Mouse (Mus musculus) cerebellum, adult 9-11 months (tissue): ENCODE measurements at regions not wholly inside any gene's neighbourhood (a gene's known extent, or its start where the extent isn't known, plus 50 kb on each side); places are given as distances from the start of the nearest gene placed in this dataset.
"Not testable (repeated sequence)": the region's sequence is repeated elsewhere in the genome, so short reads cannot be mapped to it uniquely, and the experiment has no call there.

Source experiments
- DNase-seq: peaks from one replicate; pipeline ENCODE4 v3.0.0; 2022

DNA sequence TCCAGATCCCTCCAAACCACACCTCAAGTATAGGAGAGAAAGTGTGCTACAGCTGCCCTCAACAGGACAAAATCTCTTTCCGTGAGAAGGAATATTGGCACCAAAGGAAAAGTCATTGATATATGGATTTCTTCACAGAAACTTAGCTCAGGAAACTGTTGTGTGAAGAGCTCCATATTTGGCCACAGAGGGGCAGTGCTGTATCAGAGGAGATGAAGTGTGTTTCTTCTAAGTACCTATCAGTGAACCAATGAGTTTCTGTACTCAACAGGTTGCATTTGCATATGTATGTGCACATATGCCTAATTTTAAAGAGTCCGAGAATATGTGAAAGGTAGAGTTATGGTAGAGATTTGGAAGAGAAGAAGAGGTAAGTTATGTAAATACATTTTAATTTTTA lies 580.4 kb upstream of the Olfr1507 start:
- not testable (repeated sequence) for DNase-seq

DNA sequence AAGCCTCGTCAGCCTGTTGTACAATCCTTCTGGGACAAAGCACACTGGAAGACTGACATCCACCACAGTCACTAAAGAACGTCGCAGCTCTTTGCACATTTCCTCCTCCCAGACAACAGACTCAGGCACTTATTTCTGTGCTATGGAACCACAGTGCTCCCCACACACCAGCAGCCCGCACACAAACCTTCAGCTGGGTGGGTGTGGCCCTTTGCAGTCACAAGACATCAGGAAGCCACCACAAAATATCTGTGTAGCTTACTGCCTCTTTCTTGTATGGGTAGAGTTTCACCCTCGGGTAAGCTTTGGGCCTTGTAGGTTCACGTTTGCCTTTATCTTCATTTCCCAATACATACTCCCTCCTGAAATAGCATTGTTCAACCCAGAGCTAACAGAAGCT lies 577.6 kb upstream of the Olfr1507 start:
- not testable (repeated sequence) for DNase-seq

DNA sequence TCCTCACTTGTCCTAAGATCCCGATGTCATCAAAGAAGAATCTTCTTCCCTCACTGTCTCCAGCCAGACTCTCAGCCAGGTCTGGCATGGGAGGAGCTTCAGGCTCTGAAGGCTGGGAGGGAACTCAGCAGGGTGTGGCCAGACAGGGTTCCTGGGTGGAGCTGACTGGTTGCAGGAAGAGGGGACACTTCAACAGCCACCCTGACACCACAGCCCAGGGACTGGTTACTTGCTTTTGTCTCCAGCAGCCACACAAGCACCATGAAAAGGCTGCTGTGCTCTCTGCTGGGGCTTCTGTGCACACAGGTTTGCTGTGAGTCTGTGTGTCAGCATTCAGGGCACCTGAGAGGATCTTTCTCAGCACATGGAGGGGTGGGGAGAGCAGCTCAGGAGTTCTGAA lies 577.0 kb upstream of the Olfr1507 start:
- not testable (repeated sequence) for DNase-seq

DNA sequence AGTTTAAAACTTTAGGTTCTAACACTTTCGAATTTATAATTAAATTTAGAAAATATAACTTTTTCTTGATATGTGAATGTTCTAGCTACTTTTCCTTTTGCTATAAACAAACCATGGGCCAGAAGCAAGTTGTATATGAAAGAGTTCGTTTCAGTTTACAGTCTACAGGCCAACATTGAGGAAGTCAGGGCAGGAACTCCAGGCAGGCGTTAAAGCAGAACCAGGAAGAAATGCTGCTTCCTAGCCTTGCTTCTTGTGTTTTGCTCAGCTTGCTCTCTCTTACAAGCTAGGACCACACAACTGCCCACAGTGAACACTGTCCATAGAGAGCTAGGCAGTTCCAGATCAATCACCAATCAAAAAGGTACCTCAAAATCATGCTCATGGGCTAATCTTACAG lies 558.9 kb upstream of the Olfr1507 start:
- DNase-seq: not testable (repeated sequence)

DNA sequence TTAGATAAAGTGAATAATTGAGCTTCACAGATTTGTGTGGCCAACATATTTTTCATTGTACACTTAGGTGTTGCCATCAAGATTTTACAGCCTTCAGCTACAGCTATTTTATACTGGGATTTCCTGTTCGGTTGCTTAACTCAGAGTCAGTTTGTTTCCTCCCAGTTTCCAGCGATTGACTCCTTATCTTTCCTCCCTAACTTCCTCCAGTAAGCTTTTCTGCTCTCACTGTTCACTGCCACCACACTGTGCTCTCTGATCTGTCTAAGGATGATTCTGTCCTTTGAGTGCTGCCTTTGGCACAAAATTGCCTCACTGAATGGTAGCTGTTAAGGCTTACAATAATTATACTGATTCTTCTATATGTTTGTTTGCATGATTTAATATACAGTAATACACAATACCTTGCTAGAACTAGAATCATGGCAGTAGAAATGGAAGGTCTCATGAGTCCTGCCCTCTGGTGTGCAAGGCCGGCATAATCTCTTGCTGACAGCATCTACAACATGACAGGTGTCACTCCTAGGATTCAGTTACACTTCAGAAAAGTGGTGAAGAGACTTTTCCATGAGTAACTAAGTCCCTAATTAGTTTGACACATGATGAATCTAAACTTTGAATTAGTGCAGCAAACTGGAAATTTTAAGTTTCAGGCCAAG lies 558.0 kb upstream of the Olfr1507 start:
- DNase-seq: not testable (repeated sequence)

DNA sequence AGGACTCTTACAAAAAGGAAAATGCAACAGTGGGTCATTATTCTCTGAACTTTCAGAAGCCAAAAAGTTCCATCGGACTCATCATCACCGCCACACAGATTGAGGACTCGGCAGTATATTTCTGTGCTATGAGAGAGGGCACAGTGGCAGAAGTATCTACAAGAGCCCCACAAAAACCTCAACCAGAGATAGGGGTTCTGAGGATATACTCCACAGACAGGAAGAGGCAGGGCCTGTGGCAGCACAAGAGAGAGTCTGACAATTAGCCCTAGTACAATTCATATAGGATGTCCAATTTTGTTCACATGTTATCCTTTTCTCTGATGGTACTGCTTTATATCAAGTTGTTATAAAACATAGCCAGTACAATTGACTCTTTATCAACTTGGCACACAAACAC lies 552.1 kb upstream of the Olfr1507 start:
- DNase-seq: not testable (repeated sequence)

DNA sequence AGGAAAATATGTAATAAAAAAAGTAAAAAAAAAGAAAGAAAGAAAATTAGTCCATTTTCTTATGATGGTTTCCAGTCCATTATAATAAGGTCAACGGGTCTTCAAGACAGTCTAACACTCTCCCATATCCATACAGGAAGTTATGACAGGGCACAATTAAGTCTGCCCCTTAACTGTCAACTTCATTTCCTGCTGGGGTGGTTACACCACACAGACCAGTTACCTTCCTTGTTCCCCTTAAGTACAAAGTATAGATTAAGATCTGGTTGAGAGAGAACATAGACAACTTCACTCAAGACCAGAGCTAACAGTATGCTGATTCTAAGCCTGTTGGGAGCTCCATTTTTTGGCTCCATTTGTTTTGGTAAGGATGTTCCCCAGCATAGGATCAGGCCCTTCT lies 551.4 kb upstream of the Olfr1507 start:
- DNase-seq: not testable (repeated sequence)

DNA sequence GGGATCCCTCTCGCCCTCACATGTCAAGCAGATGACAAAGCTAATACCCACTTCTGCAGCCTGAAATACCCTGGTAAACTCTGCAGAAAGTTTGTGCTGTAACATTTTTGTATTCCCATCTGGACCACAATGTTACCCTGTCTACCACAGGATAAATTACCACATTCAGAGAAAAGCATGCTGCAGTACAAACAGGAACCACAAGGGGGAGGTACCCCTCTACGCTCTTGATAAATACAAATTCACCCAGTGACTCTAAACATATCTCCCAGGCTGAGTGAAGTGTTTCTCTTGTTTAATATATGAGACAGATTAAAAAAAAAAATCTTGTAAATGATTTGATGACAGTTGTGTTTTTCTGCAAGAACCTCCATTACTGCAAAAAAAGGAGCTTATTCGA lies 549.8 kb upstream of the Olfr1507 start:
- not testable (repeated sequence) for DNase-seq

DNA sequence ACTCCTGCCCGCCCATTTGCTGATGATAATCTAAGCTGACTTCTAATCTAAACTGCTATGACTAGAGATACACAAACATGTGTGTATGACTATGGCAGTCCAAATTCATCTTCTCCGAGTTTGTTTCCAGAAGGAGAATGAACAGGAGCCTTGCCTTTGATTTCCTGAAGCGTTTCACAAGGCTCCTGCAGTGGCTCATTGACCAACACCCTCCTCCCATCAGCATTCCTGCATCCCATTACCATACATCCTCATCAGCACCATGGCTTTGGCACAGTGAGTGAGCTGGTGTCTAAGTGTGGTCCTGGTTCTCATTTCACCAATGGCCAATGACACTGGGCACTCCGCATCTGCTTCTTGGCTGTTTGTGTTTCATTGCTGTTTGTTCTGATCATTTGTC lies 548.6 kb upstream of the Olfr1507 start:
- not testable (repeated sequence) for DNase-seq

DNA sequence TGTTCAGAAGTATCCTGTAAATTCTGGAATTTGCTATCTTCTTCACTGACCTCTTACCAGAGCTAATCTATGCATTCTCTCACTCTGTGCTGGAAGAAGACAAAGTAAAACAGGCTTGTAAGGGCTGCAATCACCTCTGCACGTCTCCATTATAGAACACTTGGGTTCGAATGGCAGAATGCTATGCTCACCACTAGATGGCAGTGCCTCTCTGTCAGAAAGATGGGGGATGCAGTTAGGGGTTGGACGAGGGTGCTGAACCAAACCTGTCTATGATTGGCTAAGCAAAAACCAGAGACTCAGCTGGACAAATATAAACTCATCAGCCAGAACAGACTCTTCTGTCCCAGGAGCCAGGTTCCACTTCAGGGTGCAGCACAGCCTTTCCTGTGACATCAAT lies 546.5 kb upstream of the Olfr1507 start:
- DNase-seq: not testable (repeated sequence)

DNA sequence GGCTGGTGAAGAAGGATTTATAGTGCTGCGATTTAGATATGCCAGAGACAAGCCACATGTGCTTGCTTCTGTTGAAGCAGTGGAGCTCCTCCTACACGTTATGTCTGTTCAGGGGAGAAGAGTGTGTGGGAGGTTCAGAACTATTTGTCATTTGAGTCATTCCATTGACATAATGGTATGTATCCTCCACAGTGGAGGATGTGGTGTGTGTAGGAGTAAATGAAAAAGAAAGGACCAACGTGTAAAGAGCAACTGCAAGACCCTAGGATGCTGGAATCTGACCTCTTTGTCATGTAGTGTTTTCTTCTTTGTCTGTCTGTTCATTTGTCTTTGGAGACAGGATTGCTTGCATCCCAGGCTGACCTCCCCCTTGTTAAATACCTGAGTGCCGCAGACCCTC lies 543.9 kb upstream of the Olfr1507 start:
- not testable (repeated sequence) for DNase-seq

DNA sequence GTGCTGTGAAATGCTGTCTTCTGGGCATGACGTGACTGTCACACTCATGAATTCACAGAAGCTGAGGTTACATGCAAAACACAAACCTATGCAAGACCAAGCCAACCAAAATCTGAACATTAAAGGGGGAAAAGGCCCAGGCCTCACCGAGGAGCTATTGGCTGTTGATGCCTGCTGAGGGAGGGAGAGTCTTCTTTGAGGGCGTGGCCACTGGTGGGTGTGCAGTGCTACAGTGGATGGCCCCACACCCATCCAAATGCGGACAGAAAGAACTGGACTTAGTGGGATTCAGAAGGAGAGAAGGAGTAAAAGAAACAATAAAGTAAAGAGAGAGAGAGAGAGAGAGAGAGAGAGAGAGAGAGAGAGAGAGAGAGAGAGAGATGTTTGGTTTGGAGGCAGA lies 539.4 kb upstream of the Olfr1507 start:
- DNase-seq: not testable (repeated sequence)

DNA sequence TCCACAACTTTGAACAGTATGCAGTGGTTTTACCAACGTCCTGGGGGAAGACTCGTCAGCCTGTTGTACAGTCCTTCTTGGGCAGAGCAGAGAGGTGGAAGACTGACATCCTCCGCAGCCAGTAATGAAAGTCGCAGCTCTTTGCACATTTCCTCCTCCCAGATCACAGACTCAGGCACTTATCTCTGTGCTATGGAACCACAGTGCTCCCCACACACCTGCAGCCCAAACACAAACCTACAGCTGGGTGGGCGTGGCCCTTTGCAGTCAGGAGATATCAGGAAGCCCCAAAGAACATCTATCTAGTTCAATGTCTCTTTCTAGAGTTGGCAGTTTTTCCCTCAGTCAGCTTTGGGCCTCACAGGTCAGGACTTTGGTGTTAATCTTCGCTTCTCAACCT lies 537.7 kb upstream of the Olfr1507 start:
- not testable (repeated sequence) for DNase-seq

DNA sequence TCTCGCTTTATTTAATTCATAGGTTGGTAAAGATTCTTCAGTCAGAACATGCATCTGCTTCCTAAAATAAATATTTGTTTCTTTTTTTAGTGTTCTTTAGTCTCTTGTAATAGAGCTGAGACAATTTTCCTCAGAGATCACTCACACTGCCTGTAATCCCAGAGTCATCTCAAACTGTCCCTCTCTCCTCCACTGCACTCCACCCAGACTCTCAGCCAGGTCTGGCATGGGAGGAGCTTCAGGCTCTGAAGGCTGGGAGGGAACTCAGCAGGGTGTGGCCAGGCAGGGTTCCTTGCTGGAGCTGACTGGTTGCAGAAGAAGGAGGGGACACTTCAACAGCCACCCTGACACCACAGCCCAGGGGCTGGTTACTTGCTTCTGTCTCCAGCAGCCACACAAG lies 536.9 kb upstream of the Olfr1507 start:
- not testable (repeated sequence) for DNase-seq

DNA sequence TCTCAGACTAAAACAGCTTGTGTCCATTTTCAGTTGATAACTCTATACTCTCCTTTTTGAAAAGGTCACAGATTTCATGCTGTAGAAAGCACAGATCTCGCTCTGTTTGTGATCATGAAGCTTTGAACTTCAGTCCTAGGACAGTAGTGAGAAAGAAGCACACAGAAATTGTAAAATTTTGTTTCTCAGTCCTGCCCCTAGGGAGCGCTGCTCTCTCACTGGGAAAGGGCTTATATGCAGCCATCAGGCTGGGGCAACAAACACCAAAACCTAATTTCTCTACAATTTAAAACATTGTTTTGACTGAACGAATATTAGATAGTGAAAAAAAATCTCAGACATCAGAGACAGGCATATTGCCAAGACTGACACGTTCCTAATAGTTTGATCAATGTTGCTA lies 534.7 kb upstream of the Olfr1507 start:
- not testable (repeated sequence) for DNase-seq

DNA sequence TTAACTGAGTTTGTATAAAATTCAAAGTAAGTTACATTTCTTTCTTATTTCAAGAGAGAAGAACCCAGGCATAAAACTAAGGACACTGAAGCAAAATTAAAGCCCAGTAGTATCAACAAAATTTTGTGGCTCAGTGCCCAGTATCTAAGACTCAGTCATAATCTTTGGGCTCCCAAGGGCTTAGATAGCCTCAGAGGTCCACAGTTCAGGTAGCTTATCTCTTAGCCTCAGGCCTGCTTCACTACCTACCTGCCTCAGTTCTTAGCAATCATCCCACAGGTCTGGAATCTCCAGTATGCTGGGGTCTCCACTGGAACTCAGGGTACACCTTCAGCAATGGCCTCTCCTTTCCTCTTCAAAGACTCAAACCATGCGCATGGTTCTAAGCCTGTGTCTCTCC lies 531.4 kb upstream of the Olfr1507 start:
- DNase-seq: not testable (repeated sequence)

DNA sequence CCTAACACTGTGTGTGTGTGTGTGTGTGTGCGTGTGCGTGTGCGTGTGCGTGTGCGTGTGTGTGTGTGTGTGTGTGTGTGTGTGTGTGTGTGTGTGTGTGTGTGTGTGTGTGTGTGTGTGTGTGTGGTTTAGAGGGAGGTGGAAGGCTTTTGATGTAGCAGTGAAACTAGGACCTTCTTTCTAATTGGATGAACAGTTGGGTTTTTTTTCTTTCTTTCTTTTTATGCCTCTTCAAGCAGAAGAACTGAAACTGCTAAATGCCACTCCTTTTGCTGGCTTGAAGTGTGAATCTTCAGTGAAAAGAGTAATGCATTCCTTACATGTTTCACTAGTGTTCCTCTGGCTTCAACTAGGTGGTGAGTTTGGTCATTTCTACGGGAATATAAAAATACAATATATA lies 524.6 kb upstream of the Olfr1507 start:
- DNase-seq: not testable (repeated sequence)

DNA sequence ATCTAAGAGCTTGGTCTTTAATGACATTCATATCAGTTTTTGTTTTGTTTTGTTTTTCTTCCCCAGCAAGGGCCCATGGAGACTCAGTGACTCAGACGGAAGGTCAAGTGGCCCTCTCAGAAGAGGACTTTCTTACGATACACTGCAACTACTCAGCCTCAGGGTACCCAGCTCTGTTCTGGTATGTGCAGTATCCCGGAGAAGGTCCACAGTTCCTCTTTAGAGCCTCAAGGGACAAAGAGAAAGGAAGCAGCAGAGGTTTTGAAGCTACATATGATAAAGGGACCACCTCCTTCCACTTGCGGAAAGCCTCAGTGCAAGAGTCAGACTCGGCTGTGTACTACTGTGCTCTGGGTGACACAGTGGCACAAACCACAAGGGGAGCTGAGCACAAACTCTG lies 512.2 kb upstream of the Olfr1507 start:
- not testable (repeated sequence) for DNase-seq

DNA sequence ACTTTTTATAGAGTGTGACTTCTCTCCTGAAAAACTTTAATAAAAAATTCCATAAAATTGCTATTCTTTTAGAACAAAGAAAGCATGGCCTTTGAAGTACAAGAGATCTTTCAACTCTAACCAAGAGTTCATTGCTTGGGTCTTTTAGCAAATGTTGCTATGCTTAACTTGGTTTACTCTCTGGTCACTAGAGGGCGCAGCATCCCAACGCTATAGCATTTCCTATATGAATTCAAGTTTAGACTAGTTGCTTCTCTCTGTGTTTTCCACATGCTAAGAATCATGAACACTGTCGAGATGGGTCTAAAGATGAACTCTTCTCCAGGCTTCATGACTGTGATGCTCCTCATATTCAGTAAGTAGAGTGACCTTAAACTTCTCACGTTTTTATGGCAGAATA lies 511.8 kb upstream of the Olfr1507 start:
- not testable (repeated sequence) for DNase-seq

DNA sequence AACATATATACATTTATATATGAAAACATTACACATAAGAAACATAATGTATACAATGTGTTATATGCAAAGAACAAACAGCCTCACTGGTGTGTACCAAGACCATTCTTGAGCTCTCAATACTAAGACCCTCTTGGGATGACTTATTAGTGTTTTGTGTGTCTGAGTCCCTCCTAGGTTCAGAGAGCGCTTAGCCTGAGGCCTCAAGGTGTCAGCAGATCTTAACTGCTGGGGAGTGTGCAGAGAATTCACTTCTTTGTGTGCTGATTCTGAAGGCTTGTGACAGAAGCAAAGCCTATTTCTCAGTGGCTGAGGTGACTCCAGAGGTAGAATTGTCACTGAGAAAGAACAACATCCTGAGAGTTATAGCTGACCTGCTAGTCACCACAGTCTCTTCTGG lies 505.7 kb upstream of the Olfr1507 start:
- DNase-seq: not testable (repeated sequence)

DNA sequence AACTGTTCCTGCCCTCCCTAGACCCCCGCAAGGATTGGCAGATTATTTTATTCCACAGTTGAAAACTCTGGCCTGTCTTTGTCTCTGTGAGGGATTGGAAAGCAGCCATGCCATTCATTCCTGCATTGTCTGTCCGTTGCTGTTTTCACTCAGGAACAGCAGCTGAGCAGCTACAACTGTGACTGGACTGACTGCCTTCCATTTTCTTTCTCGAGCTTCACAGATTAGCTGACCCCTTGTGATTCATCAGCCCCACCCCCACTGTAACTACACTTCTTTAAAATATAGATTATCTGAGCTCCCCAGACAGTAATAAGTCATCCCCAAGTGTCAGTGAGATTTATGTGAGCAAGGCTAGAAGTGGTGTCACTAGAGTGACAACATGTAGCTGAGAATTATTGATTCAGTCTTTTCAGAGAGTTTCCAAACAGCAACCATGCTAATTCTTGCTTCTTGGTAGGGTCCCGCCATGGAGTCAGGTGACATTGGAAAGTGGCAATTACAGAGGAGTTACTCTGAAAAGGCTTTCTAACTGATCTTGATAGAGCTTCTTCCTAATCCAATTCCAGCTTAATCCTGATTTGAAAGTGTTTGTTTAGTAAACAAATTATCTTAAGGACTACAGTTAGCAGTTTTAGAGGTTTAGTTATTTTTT lies 496.7 kb upstream of the Olfr1507 start:
- not testable (repeated sequence) for DNase-seq

DNA sequence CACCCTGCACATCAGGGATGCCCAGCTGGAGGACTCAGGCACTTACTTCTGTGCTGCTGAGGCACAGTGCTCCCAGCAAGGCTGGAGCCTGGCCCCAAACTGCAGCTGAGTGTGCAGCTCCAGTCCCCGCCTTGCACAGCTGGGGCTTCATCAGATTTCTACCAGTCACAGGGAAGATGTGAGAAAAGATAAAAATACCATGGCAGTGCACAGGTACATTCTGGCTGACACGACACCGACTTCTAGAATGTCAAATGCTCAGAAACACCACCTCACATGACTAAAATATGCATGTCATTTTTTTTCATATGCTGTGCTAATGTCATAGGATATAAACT lies 495.7 kb upstream of the Olfr1507 start:
- DNase-seq: not testable (repeated sequence)

DNA sequence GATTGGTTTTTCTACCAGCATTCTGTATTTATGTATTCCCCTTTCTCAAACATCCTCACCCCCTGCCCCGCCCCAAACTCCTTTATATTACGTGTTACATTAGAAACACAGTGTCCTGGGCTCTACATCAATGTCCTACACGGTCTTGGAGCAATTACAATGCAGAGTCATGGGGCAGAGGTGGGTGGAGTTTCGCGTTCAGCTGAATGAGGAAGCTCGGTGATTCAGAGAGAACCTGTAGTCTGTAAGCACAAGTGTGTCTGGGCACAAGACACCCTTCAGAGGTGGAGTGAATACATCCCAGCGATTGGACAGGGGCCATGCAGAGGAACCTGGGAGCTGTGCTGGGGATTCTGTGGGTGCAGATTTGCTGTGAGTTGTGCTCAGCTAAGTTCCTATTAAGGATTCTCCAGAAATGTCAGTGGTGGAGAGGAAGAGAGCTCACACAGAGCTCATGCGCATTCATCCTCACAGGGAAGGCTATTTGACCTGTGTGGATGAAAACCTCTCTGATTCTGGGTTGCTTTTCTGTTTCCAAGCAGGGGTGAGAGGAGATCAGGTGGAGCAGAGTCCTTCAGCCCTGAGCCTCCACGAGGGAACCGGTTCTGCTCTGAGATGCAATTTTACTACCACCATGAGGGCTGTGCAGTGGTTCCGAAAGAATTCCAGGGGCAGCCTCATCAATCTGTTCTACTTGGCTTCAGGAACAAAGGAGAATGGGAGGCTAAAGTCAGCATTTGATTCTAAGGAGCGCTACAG lies 495.2 kb upstream of the Olfr1507 start:
- not testable (repeated sequence) for DNase-seq

DNA sequence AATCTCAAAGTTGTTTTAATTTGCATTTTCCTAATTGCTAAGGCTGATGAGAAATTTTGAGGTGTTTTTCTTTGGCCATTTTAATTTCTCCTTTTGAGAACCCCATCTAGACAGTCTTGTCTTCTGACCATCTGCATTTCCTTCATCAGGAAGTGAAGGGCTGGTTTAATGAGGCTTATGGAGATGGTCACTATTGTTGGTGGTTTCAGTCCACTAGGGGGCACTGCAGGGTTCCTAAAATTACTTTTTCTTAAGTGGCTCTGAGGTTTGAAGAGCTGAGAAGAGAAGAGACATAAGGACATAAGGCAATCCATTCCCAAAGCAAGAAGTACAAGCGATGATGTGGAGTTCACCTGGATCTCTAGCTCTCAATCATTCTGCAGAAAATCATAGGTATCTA lies 494.4 kb upstream of the Olfr1507 start:
- DNase-seq: not testable (repeated sequence)
